Mouse (Mus musculus): Measurements from ENCODE around the gene Fyttd1.
"Not testable (repeated sequence)": the region's sequence is repeated elsewhere in the genome, so short reads cannot be mapped to it uniquely, and the experiment has no call there.

Fyttd1 gene

DNA sequence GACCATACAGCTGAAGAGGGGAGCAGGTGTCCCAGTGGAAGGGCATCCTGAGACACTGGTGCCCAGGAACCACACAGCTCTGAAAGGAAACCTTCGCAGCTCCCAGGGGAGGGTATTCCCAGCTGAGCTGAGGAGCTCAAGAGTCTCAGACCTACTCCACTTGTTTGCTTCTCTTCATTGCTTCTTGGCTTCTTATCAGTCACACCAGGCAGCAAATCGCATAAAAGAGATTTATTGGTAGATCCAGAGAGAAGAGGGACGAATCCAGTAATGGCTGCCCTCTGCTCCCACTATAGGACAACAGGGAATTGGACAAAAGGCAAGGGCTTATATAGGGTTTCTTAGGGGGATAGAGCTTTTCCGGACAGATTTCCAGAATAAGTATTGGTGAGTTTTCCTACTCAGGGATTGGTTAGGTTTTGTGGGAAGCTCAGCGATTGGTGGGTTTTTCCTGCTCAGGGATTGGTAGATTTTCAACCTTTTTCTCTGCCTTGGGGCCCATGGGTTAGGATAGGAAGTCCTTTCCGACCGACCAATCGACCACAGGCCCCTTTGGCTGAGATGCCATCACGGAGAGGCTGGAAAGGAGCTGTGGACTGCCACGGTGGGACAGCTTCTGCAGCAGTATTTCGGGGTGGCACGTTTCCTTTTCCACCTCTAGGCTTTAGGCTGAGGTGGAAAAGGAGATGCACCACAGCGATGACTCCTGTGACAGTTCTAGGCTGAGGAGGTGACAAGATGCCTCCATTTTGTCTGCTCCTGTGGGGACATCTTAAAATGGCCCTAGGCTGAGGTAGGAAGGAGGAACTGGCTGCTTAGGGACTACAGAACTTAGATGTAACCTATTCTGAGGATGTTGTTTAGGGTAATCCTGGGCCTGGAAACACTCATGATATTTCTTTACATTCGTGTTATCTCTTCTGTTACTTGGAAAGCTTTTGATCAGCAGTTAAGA is 1.9 kb downstream of the Fyttd1 start:
- DNase-seq (ENCODE audit: low spot score in 2 of 2) = no peak

DNA sequence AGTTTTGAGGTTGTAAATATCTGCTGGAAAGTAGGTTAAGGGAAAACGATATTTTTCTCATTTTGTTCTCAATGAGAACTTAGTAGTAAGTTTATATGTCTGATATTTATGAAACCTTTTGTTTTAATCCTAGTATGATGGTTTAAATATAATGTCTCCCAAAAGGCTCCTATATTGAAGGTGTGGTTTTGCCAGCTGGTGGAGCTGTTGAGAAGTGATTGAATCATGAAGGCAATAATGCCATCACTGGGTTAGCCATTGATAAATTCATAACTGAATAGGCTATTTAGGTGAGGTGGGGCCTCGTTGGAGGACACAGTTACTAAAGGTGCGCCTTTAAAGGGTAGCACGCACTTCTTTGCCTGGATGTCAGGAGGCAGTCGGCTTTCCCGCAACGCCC is 4.2 kb downstream of the Fyttd1 start:
- DNase-seq (ENCODE audit: low spot score in 2 of 2) = no peak

DNA sequence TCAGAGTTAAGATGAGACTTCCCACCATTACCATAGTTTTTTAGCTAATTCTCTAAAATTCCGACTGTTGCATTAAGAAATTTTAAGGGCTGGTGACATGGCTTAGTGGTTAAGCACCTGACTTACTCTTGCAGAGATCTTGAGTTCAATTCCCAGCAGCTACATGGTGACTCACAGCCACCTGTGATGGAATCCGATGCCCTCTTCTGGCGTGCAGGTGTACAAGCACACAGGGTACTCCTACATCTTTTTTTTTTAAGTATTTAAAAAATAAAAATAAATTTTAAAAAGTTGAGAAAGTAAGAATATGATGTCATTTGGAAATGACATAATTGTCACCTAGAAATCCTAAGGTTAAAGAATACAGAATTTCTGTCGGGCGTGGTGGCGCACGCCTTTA is 10.7 kb downstream of the Fyttd1 start:
- no peak for DNase-seq (ENCODE audit: low spot score in 2 of 2)

DNA sequence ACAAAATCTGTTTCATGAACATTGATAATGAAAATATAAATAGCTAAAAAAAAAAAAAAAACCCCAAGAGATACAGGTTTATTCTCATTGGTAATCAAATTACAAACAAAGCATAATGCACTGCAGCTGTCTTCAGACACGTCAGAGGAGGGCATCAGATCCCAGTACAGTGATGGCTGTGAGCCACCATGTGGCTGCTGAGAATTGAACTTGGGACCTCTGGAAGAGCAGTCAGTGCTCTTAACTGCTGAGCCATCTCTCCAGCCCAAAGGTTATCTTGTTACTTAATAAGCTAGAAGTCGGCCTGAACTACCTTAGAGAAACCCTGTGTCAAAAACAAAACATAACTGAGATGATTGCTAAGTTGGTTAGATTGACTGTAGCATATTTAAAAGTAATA is 12.6 kb downstream of the Fyttd1 start:
- no peak for DNase-seq (ENCODE audit: low spot score in 2 of 2)

DNA sequence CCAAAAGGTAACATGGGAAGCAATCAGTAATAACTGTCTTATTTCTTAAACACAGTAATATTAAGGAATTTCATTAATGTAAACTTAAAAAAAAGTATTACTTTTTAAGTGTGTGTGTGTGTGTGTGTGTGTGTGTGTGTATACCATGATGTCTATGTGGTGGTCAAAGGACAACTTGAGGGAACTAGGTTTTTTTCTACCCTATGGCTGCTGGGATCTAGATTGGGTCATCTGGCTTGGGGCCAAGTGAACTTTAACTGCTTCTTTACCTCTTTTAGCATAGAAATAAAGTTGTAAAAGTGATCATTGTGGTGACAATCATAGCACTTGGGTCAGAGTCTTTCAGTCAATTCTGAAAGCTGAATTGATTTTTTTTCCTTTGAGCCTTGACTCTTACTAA is 18.8 kb downstream of the Fyttd1 start:
- DNase-seq (ENCODE audit: low spot score in 2 of 2) = no peak

DNA sequence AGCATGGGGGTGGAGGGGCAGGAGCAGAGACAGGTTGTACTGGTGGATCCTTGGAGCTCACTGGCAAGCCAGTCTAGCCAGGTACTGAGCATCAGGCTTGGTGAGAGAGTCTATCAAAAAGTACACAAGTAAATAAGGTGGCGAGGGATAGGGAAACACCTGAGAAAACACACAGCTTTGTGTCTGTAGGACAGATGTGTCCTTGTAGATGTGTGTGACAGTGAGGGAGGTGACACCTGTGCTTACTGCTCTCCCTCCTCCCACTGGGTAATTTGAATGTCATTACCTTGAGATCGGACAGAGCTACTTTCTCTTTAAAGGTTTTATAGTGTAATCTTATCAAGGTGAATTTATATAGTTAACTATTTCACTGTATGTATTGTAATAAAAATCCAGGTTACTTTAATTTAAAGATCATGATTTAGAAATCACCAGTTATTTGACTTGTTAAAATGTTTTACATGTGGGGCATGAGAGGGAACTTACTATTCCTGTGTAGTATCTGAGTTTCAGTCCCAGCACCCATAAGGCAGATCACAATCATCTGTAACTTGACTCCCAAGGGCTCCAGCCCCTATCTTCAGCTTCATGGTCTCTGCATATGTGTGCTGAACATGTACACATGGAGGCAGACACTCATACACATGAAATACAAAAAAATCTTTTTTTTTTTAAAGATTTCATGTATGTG is 24.2 kb downstream of the Fyttd1 start:
- DNase-seq (ENCODE audit: low spot score in 2 of 2) = no peak

DNA sequence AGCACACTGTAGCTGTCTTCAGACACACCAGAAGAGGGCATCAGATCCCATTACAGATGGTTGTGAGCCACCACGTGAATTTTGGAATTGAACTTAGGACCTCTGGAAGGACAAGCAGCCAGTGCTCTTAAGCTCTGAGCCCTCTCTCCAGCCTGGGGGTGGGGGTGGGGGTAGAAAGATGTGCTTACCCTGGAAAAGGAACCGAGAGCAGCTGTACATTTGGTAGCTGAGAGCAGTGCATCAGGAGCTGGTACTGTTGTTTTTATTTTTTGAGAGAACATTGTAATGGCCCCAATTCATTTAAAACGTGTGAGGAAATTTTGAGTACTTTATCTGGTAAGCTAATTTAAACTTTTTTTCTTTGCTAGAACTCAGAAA is 24.7 kb downstream of the Fyttd1 start:
- DNase-seq (ENCODE audit: low spot score in 2 of 2) = no peak

DNA sequence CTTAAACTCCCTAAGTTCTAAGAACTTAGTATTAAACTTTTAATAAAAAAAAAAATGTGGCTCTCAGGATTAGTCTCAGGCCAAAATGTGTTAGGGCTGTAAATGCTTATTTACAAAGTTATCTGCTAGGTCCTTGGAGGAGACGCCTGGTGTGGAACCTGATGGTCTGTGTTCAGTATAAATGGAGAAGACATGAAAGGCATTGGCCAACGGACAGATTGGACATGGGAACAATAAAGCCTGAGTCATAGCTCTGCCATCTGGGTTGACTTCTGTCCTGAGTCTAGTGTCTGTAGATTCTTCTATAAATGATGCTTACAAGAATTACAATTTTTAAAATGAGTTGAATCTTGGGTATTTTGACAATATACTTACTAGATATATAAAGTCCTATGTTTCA is 28.9 kb downstream of the Fyttd1 start:
- no peak for DNase-seq (ENCODE audit: low spot score in 2 of 2)

DNA sequence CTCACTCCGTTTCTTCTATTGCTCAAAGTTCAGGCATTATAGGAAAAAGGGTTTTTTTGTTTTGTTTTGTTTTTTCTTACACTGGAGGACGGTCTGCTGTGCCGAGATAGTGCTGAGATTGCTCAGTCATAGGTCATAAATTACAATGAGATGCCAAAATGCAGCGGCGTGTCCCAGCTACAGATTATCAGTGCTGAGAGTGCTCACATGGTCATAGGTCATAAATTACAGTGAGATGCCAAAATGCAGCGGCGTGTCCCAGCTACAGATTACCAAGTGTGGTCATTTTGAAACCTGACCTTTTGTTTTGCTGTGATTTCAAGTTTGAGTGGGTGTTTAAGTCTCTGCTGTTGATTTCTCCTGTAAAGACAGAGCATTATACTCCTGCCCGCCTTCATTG is 29.4 kb downstream of the Fyttd1 start:
- DNase-seq (ENCODE audit: low spot score in 2 of 2) = no peak

DNA sequence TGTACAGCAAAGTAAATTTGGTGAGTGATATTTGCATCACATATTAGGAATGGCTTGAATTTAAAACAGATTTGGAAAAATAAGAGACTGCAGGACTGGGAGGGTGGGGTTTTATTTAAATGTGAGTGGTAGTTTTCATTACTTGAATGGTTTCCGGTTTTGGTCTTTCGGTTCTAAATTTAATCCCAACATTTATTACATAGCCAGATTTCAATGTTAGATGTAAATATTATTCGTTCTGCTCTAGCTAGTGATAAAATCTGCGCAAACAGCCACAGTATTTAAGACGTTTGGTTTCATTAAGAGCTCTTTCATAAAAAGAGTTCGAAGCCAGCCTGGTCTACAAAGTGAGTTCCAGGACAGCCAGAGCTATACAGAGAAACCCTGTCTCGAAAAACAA is 35.9 kb downstream of the Fyttd1 start:
- no peak for DNase-seq (ENCODE audit: low spot score in 2 of 2)

DNA sequence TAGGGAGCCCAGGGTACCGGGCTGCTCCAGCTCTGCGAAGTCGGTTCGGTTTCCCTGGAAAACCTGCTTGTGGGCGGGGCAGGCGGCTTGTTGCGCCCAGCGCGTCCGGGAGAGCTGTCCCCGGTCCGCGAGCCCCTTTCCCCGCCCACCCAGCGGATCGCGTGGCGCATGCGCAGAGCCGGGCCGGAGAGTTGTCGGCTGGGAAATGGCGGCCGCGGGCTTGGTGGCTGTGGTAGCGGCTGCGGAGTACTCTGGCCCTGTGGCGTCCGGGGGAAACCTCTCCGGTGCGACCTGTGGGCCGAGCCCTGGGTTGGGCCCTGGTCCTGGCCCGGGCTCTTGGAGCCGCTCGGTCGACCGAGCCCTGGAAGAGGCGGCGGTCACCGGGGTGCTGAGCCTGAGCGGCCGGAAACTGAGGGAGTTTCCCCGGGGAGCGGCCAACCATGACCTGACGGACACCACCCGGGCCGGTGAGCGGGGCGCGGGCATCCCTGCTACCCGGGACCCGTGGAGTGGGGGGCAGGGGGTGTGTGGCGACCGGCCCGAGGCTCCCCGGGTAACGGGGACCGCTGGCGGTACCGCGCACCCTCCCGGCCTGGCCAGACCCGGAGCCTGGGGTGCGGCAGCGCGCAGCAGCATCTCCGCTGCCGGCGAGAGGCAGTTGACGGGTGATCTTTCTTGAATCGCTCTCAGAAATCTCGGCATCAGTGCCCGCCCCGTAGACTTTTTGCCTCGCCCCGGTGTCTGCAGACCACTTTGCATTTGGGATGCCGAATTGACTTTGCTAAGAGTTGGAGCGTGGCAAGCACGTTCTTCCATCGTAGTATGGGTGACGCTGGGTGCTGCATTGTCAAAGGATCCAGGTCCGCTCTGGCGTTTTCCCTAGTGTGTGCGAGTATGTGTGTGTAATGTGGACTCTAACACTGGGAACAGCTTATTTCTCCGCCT is 36.9 kb downstream of the Fyttd1 start, which contains the start of gene Lrch3:
Gene Lrch3 (plus strand): TSS at position 164 of the 945 bp plus-strand sequence.
- DNase-seq (ENCODE audit: low spot score in 2 of 2) = peak; percentile 87 to 94

DNA sequence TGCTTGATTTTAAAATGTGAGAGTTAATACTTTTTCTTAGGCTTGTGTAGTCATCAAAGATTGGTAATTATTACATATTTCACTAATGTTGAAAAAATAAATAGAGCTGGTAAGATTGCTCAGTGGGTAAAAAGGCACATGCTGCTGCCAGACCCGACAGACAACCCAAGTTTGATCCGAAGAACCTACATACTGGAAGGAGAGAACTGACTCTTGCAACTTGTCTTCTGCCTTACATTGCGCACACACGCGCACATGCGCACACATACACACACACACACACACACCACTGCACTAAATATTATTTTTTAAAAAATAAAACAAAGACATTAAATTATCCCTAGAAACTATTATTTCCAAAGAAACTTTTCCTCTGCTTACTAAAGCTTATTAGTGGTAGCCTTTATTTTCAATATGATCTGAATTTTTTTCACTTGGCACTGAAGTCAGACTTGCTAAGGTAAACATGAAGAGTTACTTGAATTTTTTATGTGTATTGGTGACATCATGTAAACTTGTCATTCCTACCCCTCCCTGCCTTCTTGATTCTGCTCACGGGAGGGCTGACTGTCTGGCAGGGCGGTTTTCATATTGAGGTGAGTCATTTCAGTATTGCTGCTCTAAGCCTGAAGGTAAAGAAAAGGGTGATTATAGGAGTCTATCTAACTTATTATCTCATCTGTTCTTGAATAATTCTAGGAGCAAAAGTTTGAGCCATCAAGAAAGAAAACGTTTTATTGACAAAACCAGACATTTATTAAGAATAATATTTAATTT is 38.2 kb downstream of the Fyttd1 start:
- DNase-seq (ENCODE audit: low spot score in 2 of 2) = no peak

DNA sequence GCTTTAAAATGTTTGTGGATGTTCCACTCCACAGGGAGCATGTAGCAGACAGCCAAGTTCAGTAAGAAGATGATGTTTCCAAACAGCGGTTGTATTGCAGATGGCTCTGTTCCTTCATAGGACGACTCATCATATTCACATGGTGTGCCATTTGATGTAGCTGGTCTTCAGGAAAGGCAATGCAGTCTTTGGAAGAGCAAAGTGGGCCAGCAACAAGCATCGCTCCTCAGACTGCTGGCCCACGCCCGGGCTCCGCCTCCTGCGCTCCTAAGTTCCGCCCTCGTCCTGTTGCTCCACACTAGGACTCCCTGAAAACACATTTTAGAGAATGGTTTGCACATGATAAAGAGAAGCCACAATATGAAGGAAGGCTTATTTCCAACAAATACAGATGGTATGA is 49.3 kb downstream of the Fyttd1 start:
- DNase-seq (ENCODE audit: low spot score in 2 of 2) = not testable (repeated sequence)

DNA sequence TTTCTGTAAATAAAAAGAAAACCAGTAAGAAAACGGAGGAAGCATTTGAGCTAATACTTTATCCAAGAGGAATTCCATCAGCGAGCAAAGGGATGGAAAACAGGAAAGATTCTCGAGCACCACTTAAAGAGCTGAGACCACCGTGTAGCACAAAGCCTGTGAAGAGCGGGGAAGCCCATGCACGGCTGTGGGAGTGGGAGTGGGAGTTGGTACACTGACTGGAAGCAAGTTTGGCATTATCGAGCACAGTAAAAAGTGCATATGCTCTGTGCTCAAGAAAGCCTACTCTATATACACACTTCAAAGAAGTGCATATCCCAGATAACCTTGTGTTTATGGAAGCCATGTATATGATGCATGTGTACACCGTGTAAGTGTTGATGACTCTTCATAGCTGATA is 49.7 kb downstream of the Fyttd1 start:
- no peak for DNase-seq (ENCODE audit: low spot score in 2 of 2)

DNA sequence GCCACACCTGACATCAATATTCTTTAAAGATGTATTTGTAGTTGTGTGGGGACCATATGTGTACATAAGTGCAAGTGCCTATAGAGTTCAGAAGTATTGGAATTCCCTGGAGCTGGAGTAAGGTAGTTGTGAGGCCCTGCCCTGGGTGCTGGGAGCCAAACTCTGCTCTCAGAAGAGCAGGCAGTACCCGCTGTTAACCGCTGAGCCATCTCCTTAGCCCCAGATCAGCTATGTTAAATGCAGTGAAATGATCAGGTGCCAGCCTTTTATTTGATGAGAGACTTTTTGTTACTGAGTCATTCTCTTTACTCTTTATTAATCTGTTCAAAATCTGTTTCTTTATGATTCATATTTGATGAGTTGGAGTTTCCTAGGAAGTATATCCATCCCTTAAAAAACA is 52.6 kb downstream of the Fyttd1 start:
- DNase-seq (ENCODE audit: low spot score in 2 of 2) = no peak

DNA sequence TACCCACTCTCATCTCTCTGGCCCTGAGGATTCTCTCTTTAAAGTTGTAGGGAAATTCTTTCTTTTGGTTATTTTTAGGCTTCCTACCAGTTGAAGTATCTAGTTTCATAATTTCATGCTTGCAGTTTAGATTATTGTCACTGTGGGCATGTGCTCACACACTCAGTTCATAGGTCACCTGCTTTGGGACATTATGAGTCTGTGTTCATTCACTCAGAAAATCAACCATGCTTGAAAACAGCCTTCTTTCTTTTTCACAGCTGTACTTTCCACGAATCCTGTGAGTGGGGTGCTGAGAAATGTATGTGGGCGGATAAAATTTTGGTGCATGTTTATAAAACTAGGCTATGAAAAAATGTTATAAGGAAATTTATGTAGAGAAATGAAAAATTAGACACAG is 57.2 kb downstream of the Fyttd1 start:
- no peak for DNase-seq (ENCODE audit: low spot score in 2 of 2)

DNA sequence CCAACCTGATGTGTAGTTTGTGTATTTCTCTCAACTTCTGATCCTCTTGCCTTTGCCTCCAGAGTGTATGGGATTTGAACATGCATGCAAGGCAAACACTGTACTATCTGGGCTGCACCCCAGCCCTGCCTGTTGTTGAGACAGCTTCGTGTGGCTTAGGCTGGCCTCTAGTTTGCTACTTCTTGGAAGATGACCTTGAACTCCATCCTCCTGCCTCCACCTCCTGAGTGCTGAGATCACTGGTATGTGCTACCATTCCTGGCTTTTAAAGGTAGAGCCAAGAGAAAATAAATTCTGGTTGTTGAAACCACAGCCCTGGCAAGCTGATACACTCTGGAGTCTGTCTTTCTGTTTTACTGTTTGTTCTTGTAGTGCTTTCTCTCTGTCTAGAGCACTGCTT is 57.8 kb downstream of the Fyttd1 start:
- no peak for DNase-seq (ENCODE audit: low spot score in 2 of 2)

DNA sequence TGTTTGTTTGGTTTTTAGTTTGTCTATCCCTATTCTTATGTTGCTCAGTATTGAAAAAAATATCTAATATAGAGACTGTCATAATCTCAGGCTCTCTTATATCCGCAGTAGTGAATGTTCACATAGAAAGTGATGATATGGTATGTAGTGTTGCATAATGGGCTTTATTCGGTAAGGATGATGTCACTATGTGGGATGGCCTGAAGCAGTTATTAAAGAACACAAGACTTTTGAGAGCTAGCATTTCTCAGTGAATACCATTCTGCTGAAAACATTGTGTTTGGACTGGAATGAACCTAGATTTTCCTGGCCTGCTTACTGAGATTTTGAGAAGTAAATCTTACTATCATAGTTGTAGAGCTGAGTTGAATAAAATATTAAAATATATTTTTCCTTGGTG is 60.1 kb downstream of the Fyttd1 start:
- DNase-seq (ENCODE audit: low spot score in 2 of 2) = no peak

DNA sequence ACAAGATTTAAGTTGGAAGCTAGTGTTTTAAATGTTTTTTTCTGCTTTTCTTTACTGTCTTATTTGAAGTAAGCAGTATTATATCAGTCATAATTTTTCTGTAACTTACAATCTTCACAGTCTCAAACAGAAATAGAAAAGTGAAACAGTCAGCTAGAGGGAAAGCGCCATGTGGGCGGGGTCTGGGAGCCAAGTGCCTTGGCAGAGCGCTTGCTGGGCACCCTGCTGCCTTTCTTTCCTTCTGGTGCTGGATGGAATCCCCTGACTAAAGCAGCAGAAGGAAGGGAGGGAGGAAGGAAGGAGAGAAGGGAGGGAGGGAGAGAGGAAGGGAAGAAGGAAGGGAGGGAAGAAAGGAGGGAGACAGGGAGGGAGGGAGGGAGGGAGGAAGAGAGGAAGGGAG is 62.0 kb downstream of the Fyttd1 start:
- not testable (repeated sequence) for DNase-seq (ENCODE audit: low spot score in 2 of 2)

DNA sequence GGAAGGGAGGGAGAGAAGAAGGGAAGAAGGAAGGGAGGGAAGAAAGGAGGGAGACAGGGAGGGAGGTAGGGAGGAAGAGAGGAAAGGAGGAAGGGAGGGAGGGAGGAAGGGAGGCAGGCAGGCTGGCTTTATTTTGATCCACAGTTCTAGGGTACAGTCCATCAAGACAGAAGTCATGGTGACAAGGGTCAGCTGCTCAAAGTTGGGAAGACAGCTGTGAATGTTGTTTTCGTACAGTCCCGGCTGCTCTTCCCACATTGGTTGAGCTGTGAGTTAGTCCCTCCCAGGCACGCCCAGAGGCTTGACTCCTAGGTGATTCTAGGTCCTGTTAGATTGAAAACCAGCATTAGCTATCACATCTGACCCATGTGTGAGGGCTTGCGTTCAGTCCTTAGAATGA is 62.4 kb downstream of the Fyttd1 start:
- not testable (repeated sequence) for DNase-seq (ENCODE audit: low spot score in 2 of 2)

DNA sequence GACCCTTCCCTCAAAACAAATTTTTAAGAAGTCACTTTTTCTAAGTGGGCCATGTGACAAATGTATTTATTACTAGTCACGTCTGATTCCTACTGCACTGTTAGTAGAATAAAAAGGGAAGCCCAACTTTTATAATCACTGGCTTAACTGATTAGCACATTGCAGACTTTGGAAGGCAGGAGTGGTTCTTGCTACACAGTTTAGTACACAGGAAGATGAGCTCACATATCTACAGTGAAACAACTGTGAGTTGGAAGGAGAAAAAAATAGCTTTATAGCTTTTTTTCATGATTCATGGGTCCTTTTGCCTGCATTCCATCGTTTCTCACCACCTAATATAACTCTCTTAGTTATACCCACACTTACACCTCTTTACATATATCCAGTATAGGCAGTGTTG is 63.9 kb downstream of the Fyttd1 start:
- not testable (repeated sequence) for DNase-seq (ENCODE audit: low spot score in 2 of 2)
